Mouse (Mus musculus) MEL (cell line): ENCODE measurements around the gene Ppef2. TPM values are rescaled to one million over a fixed set of nuclear protein-coding genes. Genes with fewer than 3 reads are reported as not detected.

Experiments
- DNase-seq: peaks from one replicate; pipeline ENCODE4 v3.0.0; 2011; ENCODE audit warnings: low read depth, low spot score
- H3K27ac ChIP-seq: 2 replicates; pipeline ENCODE4 v1.5.1; 2012; ENCODE audit warnings: low read depth, mild to moderate bottlenecking, control low read depth, low read length, moderate library complexity; ENCODE audit not compliant: control insufficient read depth
- H3K27me3 ChIP-seq, 2 experiments: fragments of 150-350 bp in 1 of 2; sonication (generic) in 1 of 2; 2 replicates each; pipeline ENCODE4 v1.6.1; 2012; ENCODE audit warnings: low read length in 2 of 2, mild to moderate bottlenecking in 2 of 2, improper control_type of control experiment in 1 of 2, moderate library complexity in 1 of 2; ENCODE audit not compliant: insufficient read depth in 2 of 2, control insufficient read depth in 1 of 2
- H3K36me3 ChIP-seq, 2 experiments: 2 replicates each; pipeline ENCODE4 v1.6.1; 2012 to 2014; ENCODE audit warnings: low read length in 2 of 2, improper control_type of control experiment in 1 of 2, inconsistent platforms in 1 of 2, mild to moderate bottlenecking in 1 of 2; ENCODE audit not compliant: insufficient read depth in 2 of 2, control insufficient read depth in 1 of 2
- H3K4me1 ChIP-seq, 2 experiments: fragments of 150-350 bp in 1 of 2; sonication (generic) in 1 of 2; 2 replicates each; pipeline ENCODE4 v1.6.1; 2012; ENCODE audit warnings: low read length in 2 of 2, improper control_type of control experiment in 1 of 2, mild to moderate bottlenecking in 1 of 2; ENCODE audit not compliant: insufficient read depth in 2 of 2, control insufficient read depth in 1 of 2
- H3K4me3 ChIP-seq, 2 experiments: fragments of 150-350 bp in 1 of 2; sonication (generic) in 1 of 2; 2 replicates each; pipeline ENCODE4 v1.5.1; 2012; ENCODE audit warnings: low read depth in 2 of 2, low read length in 2 of 2, mild to moderate bottlenecking in 2 of 2, moderate library complexity in 2 of 2, control low read depth in 1 of 2, improper control_type of control experiment in 1 of 2; ENCODE audit not compliant: control insufficient read depth in 1 of 2, insufficient read depth in 1 of 2
- H3K79me2 ChIP-seq: 2 replicates; pipeline ENCODE4 v1.6.1; 2012; ENCODE audit warnings: mild to moderate bottlenecking, low read length, moderate library complexity; ENCODE audit not compliant: control insufficient read depth, poor library complexity, insufficient read depth
- H3K9ac ChIP-seq: 2 replicates; pipeline ENCODE4 v1.6.1; 2012; ENCODE audit warnings: low read depth, mild to moderate bottlenecking, control low read depth, low read length, moderate library complexity; ENCODE audit not compliant: control insufficient read depth, poor library complexity, severe bottlenecking
- H3K9me3 ChIP-seq: fragments of 150-350 bp; sonication (generic); replicated peaks from 2 replicates; pipeline ENCODE4 v1.6.1; 2012; ENCODE audit warnings: mild to moderate bottlenecking, low read length, improper control_type of control experiment, moderate library complexity; ENCODE audit not compliant: insufficient read depth
- BHLHE40 ChIP-seq: IDR thresholded peaks from 2 replicates; pipeline ENCODE4 v1.6.1; 2012; ENCODE audit warnings: low read depth, mild to moderate bottlenecking, inconsistent platforms, low read length, improper control_type of control experiment, borderline replicate concordance
- CHD1 ChIP-seq: IDR thresholded peaks from 2 replicates; pipeline ENCODE4 v1.6.1; 2012; ENCODE audit warnings: low read depth, mild to moderate bottlenecking, inconsistent platforms, low read length, improper control_type of control experiment
- CTCF ChIP-seq, 3 experiments: IDR thresholded peaks in 2 of 3; conservative IDR thresholded peaks in 1 of 3; 2 replicates each; pipeline ENCODE4 v1.5.1; 2011 to 2012; ENCODE audit warnings: low read length in 3 of 3, low read depth in 2 of 3, mild to moderate bottlenecking in 2 of 3, improper control_type of control experiment in 1 of 3, inconsistent platforms in 1 of 3, mixed read lengths in 1 of 3, moderate library complexity in 1 of 3; ENCODE audit not compliant: control insufficient read depth in 1 of 3, insufficient read depth in 1 of 3, poor library complexity in 1 of 3, severe bottlenecking in 1 of 3
- E2F4 ChIP-seq: IDR thresholded peaks from 2 replicates; pipeline ENCODE4 v1.6.1; 2011; ENCODE audit warnings: low read depth, low read length, improper control_type of control experiment, borderline replicate concordance
- EP300 ChIP-seq, 2 experiments: IDR thresholded peaks; 2 replicates each; pipeline ENCODE4 v1.6.1; 2011; ENCODE audit warnings: improper control_type of control experiment in 2 of 2, low read length in 2 of 2, low read depth in 1 of 2, mild to moderate bottlenecking in 1 of 2
- ETS1 ChIP-seq: IDR thresholded peaks from 2 replicates; pipeline ENCODE4 v1.6.1; 2012; ENCODE audit warnings: low read depth, mild to moderate bottlenecking, inconsistent platforms, low read length, improper control_type of control experiment, moderate library complexity
- GABPA ChIP-seq: IDR thresholded peaks from 2 replicates; pipeline ENCODE4 v1.6.1; 2012; ENCODE audit warnings: low read depth, mild to moderate bottlenecking, inconsistent platforms, low read length, improper control_type of control experiment, moderate library complexity
- GATA1 ChIP-seq: IDR thresholded peaks from 2 replicates; pipeline ENCODE4 v1.6.1; 2011; ENCODE audit warnings: low read depth, low read length, improper control_type of control experiment
- HCFC1 ChIP-seq: IDR thresholded peaks from 2 replicates; pipeline ENCODE4 v1.6.1; 2012; ENCODE audit warnings: low read depth, mild to moderate bottlenecking, inconsistent platforms, low read length, improper control_type of control experiment, moderate library complexity
- JUND ChIP-seq: IDR thresholded peaks from 2 replicates; pipeline ENCODE4 v1.6.1; 2011; ENCODE audit warnings: low read depth, mild to moderate bottlenecking, improper control_type of control experiment, low read length
- KAT2A ChIP-seq: conservative IDR thresholded peaks from 2 replicates; pipeline ENCODE4 v1.6.1; 2012; ENCODE audit warnings: low read depth, low read length, improper control_type of control experiment, inconsistent platforms
- MAFK ChIP-seq: IDR thresholded peaks from 2 replicates; pipeline ENCODE4 v1.6.1; 2011; ENCODE audit warnings: low read depth, mild to moderate bottlenecking, low read length, improper control_type of control experiment, borderline replicate concordance
- MAZ ChIP-seq: IDR thresholded peaks from 2 replicates; pipeline ENCODE4 v1.6.1; 2012; ENCODE audit warnings: low read depth, mild to moderate bottlenecking, inconsistent platforms, low read length, improper control_type of control experiment
- MEF2A ChIP-seq: IDR thresholded peaks from 2 replicates; pipeline ENCODE4 v1.6.1; 2014; ENCODE audit warnings: low read depth, mild to moderate bottlenecking, inconsistent platforms, low read length, improper control_type of control experiment; ENCODE audit not compliant: poor library complexity, insufficient replicate concordance, severe bottlenecking; ENCODE audit errors: extremely low read depth
- MYB ChIP-seq: IDR thresholded peaks from 2 replicates; pipeline ENCODE4 v1.6.1; 2011; ENCODE audit warnings: mild to moderate bottlenecking, low read depth, low read length, improper control_type of control experiment
- MYC ChIP-seq: IDR thresholded peaks from 2 replicates; pipeline ENCODE4 v1.6.1; 2011; ENCODE audit warnings: low read depth, mild to moderate bottlenecking, low read length, improper control_type of control experiment, moderate library complexity
- NELFE ChIP-seq: IDR thresholded peaks from 2 replicates; pipeline ENCODE4 v1.6.1; 2011; ENCODE audit warnings: low read depth, low read length, improper control_type of control experiment
- NRF1 ChIP-seq: IDR thresholded peaks from 2 replicates; pipeline ENCODE4 v1.6.1; 2014; ENCODE audit warnings: low read depth, mild to moderate bottlenecking, inconsistent platforms, low read length, improper control_type of control experiment, moderate library complexity; ENCODE audit not compliant: poor library complexity, insufficient read depth, severe bottlenecking
- POLR2A ChIP-seq, 2 experiments: IDR thresholded peaks; 2 replicates each; pipeline ENCODE4 v1.6.1; 2011 to 2012; ENCODE audit warnings: low read length in 2 of 2, mild to moderate bottlenecking in 2 of 2, control low read depth in 1 of 2, improper control_type of control experiment in 1 of 2, low read depth in 1 of 2, moderate library complexity in 1 of 2; ENCODE audit not compliant: control insufficient read depth in 1 of 2, insufficient read depth in 1 of 2, poor library complexity in 1 of 2
- POLR2AphosphoS2 ChIP-seq: IDR thresholded peaks from 2 replicates; pipeline ENCODE4 v1.6.1; 2011; ENCODE audit warnings: low read length, improper control_type of control experiment
- POLR2AphosphoS5 ChIP-seq: IDR thresholded peaks from 2 replicates; pipeline ENCODE4 v1.6.1; 2012; ENCODE audit warnings: low read depth, borderline replicate concordance, mild to moderate bottlenecking, inconsistent platforms, low read length, moderate library complexity, mixed read lengths
- RAD21 ChIP-seq: IDR thresholded peaks from 2 replicates; pipeline ENCODE4 v1.6.1; 2011; ENCODE audit warnings: mild to moderate bottlenecking, low read depth, low read length, improper control_type of control experiment
- SIN3A ChIP-seq: IDR thresholded peaks from 2 replicates; pipeline ENCODE4 v1.6.1; 2012; ENCODE audit warnings: low read length, improper control_type of control experiment, inconsistent platforms
- TAL1 ChIP-seq: IDR thresholded peaks from 2 replicates; pipeline ENCODE4 v1.6.1; 2012; ENCODE audit warnings: mild to moderate bottlenecking, inconsistent platforms, low read length, moderate library complexity, mixed read lengths
- TBP ChIP-seq: IDR thresholded peaks from 2 replicates; pipeline ENCODE4 v1.8.0; 2011; ENCODE audit warnings: low read depth, low read length, improper control_type of control experiment
- TCF12 ChIP-seq: IDR thresholded peaks from 2 replicates; pipeline ENCODE4 v1.6.1; 2014; ENCODE audit warnings: low read depth, mild to moderate bottlenecking, inconsistent platforms, low read length, improper control_type of control experiment, moderate library complexity
- USF1 ChIP-seq: IDR thresholded peaks from 2 replicates; pipeline ENCODE4 v1.6.1; 2014; ENCODE audit warnings: low read depth, mild to moderate bottlenecking, inconsistent platforms, low read length, improper control_type of control experiment, moderate library complexity
- ZC3H11A ChIP-seq: IDR thresholded peaks from 2 replicates; pipeline ENCODE4 v1.6.1; 2012; ENCODE audit warnings: low read depth, mild to moderate bottlenecking, inconsistent platforms, low read length, improper control_type of control experiment
- ZKSCAN1 ChIP-seq: IDR thresholded peaks from 2 replicates; pipeline ENCODE4 v1.6.1; 2012; ENCODE audit warnings: low read depth, mild to moderate bottlenecking, inconsistent platforms, low read length, improper control_type of control experiment, moderate library complexity
- ZNF384 ChIP-seq: IDR thresholded peaks from 2 replicates; pipeline ENCODE4 v1.6.1; 2012; ENCODE audit warnings: low read depth, mild to moderate bottlenecking, inconsistent platforms, low read length, improper control_type of control experiment
- polyA plus RNA-seq, 2 experiments: library from polyadenylated mRNA; stranded (reverse) in 1 of 2; unstranded in 1 of 2; fragments of >175 nt in 1 of 2; fragments of >200 nt in 1 of 2; gene quantifications; 2 replicates each; pipeline versions ENCODE4 v1.2.1 to v1.2.4; 2012; ENCODE audit warnings: low replicate concordance in 2 of 2, low read depth in 1 of 2; ENCODE audit not compliant: insufficient read length in 2 of 2, insufficient read depth in 1 of 2, missing spikeins in 1 of 2
- total RNA-seq: library from RNA; depleted of rRNA; stranded (reverse); fragments of 300-350 nt; gene quantifications from 2 replicates; pipeline ENCODE4 v1.2.3, GENCODE M21; 2012

Gene Ppef2
- total and polyA plus RNA-seq, 3 experiments, result 0.04 to 0.08 TPM; not detected in 1

DNA sequence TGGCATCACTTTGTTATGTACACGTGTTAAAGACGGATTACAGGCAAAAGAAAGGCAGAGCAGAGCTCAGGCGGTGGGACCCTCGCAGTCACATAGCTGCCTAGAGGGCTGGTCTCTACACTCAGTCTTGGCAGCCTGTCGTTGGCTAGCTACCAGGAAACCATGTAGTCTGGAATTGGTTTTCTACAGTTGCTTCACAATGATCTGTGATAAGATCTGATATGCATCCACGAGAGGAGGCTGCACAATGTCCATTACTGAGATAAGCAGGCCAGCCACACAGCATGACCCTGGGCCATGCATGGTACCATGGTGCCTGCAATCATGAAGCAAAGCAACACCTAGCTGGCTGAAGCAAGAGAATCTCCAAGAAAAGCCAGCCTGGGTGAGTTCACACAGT, 31.8 kb upstream of the Ppef2 start:
- no peak for DNase-seq
- no peak for TF ChIP-seq NRF1
- no peak for TF ChIP-seq EP300 (IDR thresholded peaks at IDR 0.05; ENCODE audit: low read depth in 1 of 2, low read length in 2 of 2)
- no peak for TF ChIP-seq POLR2AphosphoS5
- TF ChIP-seq POLR2AphosphoS2, result no peak
- TF ChIP-seq CHD1, result no peak
- no peak for TF ChIP-seq TCF12
- TF ChIP-seq JUND, result no peak
- no peak overlapping the region for H3K9ac ChIP-seq
- H3K79me2 ChIP-seq, result no peaks in the 10 kb centered on the region
- no peak overlapping the region for H3K27ac ChIP-seq
- peaks cover 12 to 13% of the 10 kb centered on the region in 2 experiments for H3K4me1 ChIP-seq
- no peaks in the 10 kb centered on the region for H3K9me3 ChIP-seq
- H3K4me3 ChIP-seq, result no peak overlapping the region
- peaks cover 13 to 27% of the 10 kb centered on the region in 2 experiments for H3K36me3 ChIP-seq
- H3K27me3 ChIP-seq, result no peaks in the 10 kb centered on the region

DNA sequence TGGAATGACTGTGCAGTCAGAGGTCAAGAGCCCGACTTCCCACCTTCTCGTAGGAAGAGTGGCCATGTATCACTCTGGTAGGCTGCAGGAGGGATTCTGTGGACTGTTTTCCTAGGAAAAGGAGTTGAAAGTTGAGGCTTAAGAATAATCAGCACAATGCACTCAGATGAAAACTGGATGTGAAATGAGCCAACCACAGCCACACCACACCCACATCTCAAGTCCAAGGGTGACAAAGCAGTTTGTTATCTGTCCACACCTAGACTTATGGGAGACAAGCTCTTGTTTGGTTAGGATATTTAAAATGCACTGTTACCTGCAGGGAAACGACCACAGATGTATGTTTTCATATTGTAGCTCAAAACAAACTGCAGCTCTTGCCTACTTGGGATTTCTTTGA, 27.0 kb upstream of the Ppef2 start:
- Histone ChIP-seq H3K36me3 (peaks cover 9 to 28% of the 10 kb centered on the region in 2 experiments), H3K4me1 (peaks cover 23 to 24% of the 10 kb centered on the region in 2 experiments), H3K9me3 (no peaks in the 10 kb centered on the region), H3K27me3 (no peaks in the 10 kb centered on the region), H3K4me3 (no peak overlapping the region), H3K27ac (peak overlapping the region; percentile 85), H3K9ac (no peak overlapping the region), H3K79me2 (no peaks in the 10 kb centered on the region)
- DNase-seq, result peak; percentile 87
- peak; percentile 53; the same call in 1 of the 2 replicates for TF ChIP-seq POLR2AphosphoS2
- TF ChIP-seq ETS1, result peak; percentile 88
- no peak for TF ChIP-seq NRF1
- TF ChIP-seq KAT2A, result no peak
- no peak for TF ChIP-seq JUND
- no peak for TF ChIP-seq HCFC1
- no peak for TF ChIP-seq POLR2AphosphoS5
- no peak for TF ChIP-seq MEF2A
- TF ChIP-seq GABPA, result peak; percentile 76; the same call in 1 of the 2 replicates
- TF ChIP-seq BHLHE40, result no peak
- TF ChIP-seq MAFK, result peak; percentile 87
- no peak for TF ChIP-seq MYB
- peak; percentile 55; the same call in 1 of the 2 replicates for TF ChIP-seq MYC
- TF ChIP-seq RAD21, result no peak
- TF ChIP-seq GATA1, result peak; percentile 92
- TF ChIP-seq ZKSCAN1, result no peak
- peak; percentile 44; the same call in 1 of the 2 replicates for TF ChIP-seq TBP
- TF ChIP-seq MAZ, result 0 out of 2 replicates have a peak, but pooled peaks have one; percentile 23
- peak; percentile 84 to 87 for TF ChIP-seq EP300 (IDR thresholded peaks at IDR 0.05; ENCODE audit: low read depth in 1 of 2, low read length in 2 of 2)
- TF ChIP-seq SIN3A, result peak; percentile 76
- TF ChIP-seq ZC3H11A, result no peak
- TF ChIP-seq USF1, result no peak
- TF ChIP-seq TAL1, result peak; percentile 32
- TF ChIP-seq NELFE, result no peak
- TF ChIP-seq ZNF384, result peak; percentile 64
- TF ChIP-seq POLR2A (IDR thresholded peaks at IDR 0.05; ENCODE audit: control insufficient read depth in 1 of 2, insufficient read depth in 1 of 2, low read depth in 1 of 2, low read length in 2 of 2, poor library complexity in 1 of 2), result peak in 1 of 2 experiments; percentile 49; a peak in 1 of 4 replicates
- TF ChIP-seq CHD1, result no peak
- TF ChIP-seq E2F4, result no peak
- TF ChIP-seq CTCF (IDR thresholded peaks at IDR 0.05 in 2 of 3, conservative IDR thresholded peaks at IDR 0.05 in 1 of 3; ENCODE audit: control insufficient read depth in 1 of 3, insufficient read depth in 1 of 3, low read depth in 2 of 3, low read length in 3 of 3, poor library complexity in 1 of 3, severe bottlenecking in 1 of 3), result no peak
